Mouse (Mus musculus) G1E (cell line): Measurements from ENCODE around the gene Iqsec2. TPM values are rescaled to one million over a fixed set of nuclear protein-coding genes. Genes with fewer than 3 reads are reported as not detected.

Experiments
- ATAC-seq: 2 replicates; pipeline ENCODE4 v1.8.0; 2016; ENCODE audit warnings: mild to moderate bottlenecking; ENCODE audit not compliant: insufficient number of reproducible peaks, poor library complexity, low FRiP score, severe bottlenecking; ENCODE audit errors: extremely low read depth
- DNase-seq: peaks from one replicate; pipeline ENCODE4 v3.0.0; 2012; ENCODE audit warnings: low spot score
- H3K27me3 ChIP-seq: 2 replicates; pipeline ENCODE4 v1.6.1; 2012; ENCODE audit warnings: mild to moderate bottlenecking, low read length, inconsistent platforms; ENCODE audit not compliant: insufficient read depth
- H3K36me3 ChIP-seq: replicated peaks from 2 replicates; pipeline ENCODE3; 2012; ENCODE audit warnings: mild to moderate bottlenecking, inconsistent platforms
- H3K4me1 ChIP-seq: 2 replicates; pipeline ENCODE4 v1.6.1; 2012; ENCODE audit warnings: low read depth, low read length, inconsistent platforms, mixed read lengths; ENCODE audit not compliant: insufficient read depth
- H3K4me3 ChIP-seq: 2 replicates; pipeline ENCODE4 v1.5.1; 2012; ENCODE audit warnings: low read depth, mild to moderate bottlenecking, inconsistent platforms, low read length, moderate library complexity, mixed read lengths
- H3K9me3 ChIP-seq: replicated peaks from 2 replicates; pipeline ENCODE4 v1.6.1; 2012; ENCODE audit warnings: inconsistent platforms
- CTCF ChIP-seq: IDR thresholded peaks from 2 replicates; pipeline ENCODE4 v1.5.1; 2012; ENCODE audit warnings: low read depth, low read length, inconsistent platforms, mixed read lengths
- GATA1 ChIP-seq: IDR thresholded peaks from 2 replicates; pipeline ENCODE4 v1.6.1; 2012; ENCODE audit warnings: borderline replicate concordance, low read length, inconsistent platforms, mixed read lengths
- GATA2 ChIP-seq: IDR thresholded peaks from 2 replicates; pipeline ENCODE4 v1.6.1; 2012; ENCODE audit warnings: low read depth, low read length, inconsistent platforms, borderline replicate concordance
- POLR2AphosphoS5 ChIP-seq: IDR thresholded peaks from 2 replicates; pipeline ENCODE4 v1.6.1; 2012; ENCODE audit warnings: low read depth, low read length, inconsistent platforms; ENCODE audit not compliant: insufficient replicate concordance
- TAL1 ChIP-seq: conservative IDR thresholded peaks from 2 replicates; pipeline ENCODE4 v1.6.1; 2012; ENCODE audit warnings: low read depth, low read length, inconsistent platforms, mixed read lengths
- polyA plus RNA-seq: library from polyadenylated mRNA; stranded (reverse); fragments of >175 nt; gene quantifications from 2 replicates; pipeline ENCODE4 v1.2.3, GENCODE M21; 2012
- total RNA-seq, 2 experiments: library from RNA; stranded (forward) in 1 of 2; stranded (reverse) in 1 of 2; fragments of 200-1000 nt in 1 of 2; fragments of >200 nt in 1 of 2; fragmentation: Nextera tagmentation in 1 of 2; gene quantifications; 2 replicates each; pipeline ENCODE4 v1.2.3; 2014 to 2017

Gene Iqsec2
- total RNA-seq (2014; fragmentation: Nextera tagmentation) (0.24 and 0.38 TPM in 2 replicates), total RNA-seq (2017) (under 0.01 and 0.05 TPM in 2 replicates), polyA plus RNA-seq (0.03 and 0.06 TPM in 2 replicates)

DNA sequence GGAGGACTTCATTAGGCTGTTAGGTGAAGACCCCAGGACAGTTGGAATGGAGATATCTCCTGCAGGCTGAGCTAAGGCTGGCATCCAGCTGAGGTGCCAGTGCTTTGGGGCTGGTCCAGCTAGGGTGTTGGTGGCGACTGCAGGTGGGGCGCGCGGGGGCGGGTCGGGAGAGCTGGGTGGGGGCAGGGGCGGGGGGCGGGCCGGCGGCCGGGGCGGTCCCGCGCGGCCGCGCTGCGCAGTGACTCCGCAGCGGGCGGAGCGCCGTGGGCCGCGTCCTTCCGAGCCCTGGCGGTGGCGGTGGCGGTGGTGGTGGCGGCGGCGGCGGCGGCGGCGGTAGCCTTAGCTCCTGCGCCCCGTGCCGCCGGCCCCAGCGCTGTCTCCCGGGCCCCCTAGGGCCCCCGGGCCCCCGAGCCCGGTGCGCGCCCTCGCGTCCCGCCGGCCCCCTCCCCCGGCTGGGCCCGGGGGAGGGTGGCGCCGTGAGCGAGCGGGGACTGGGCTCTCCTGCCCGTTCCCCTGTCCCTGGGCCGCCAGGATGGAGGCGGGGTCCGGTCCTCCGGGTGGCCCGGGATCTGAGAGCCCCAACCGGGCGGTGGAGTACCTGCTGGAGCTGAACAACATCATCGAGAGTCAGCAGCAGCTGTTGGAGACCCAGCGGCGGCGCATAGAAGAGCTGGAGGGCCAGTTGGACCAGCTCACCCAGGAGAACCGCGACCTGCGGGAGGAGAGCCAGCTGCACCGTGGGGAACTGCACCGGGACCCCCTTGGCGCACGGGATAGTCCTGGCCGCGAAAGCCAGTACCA is at the start of gene Iqsec2:
Iqsec2 (plus strand) TSS at position 328 of the 801 bp plus-strand sequence.
- ATAC-seq (no peak), DNase-seq (no peak)
- H3K4me3 ChIP-seq = no peak within 1 kb of the TSS
- H3K27me3 ChIP-seq = peaks cover 9% of the 10 kb centered on the region; the same call in 1 of the 2 replicates
- H3K36me3 ChIP-seq = no peaks in the 10 kb centered on the region
- no peak for TF ChIP-seq GATA1
- no peak for TF ChIP-seq POLR2AphosphoS5
- TF ChIP-seq GATA2 = no peak
- no peak for TF ChIP-seq CTCF
- TF ChIP-seq TAL1 = no peak
- H3K9me3 ChIP-seq = no peaks in the 10 kb centered on the region
- no peaks in the 10 kb centered on the region for H3K4me1 ChIP-seq

DNA sequence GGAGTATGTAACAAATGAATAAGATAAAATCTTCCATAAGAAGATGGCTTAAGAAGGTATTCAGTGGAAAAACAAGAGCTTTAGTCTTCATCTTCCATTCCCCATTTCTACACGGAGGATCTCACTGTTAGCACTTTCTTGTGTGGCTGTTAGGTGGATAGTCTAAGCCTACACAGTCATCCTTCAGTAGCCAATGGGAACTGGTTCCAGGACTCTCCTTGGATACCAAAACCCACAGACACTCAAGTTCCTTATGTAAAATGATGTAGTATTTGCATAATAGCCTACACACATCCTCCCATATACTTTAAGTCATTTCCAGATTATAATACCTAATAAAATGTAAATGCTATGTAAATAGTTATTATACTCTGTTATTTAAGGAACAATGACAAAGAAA is 46.5 kb upstream of the Iqsec2 start:
- H3K27me3 ChIP-seq = no peaks in the 10 kb centered on the region
- no peaks in the 10 kb centered on the region for H3K9me3 ChIP-seq
- H3K36me3 ChIP-seq = no peaks in the 10 kb centered on the region
- TF ChIP-seq CTCF = no peak
- no peak for TF ChIP-seq TAL1
- no peak for TF ChIP-seq POLR2AphosphoS5
- TF ChIP-seq GATA1 = no peak
- TF ChIP-seq GATA2 = no peak
- DNase-seq (no peak), ATAC-seq (no peak)
- H3K4me3 ChIP-seq = no peak overlapping the region
- H3K4me1 ChIP-seq = no peaks in the 10 kb centered on the region

DNA sequence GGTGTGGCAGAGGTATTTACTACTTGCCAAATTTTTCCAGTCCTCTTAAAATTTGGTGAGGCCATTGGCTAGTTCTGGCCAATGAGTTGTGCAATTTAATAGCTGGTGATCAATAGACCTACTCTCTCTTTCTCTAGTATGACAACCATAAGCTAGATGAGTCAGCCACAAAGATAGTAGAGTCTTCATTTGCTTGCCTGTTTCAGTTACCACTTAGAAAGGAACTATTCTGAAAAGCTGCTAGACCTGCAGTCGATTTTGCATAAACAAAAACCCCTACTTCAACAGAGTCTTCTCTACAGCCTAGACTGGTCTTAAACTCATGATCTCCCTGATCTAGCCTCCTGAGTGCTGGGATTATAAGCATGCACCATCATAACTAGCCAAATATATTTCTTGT is 22.4 kb upstream of the Iqsec2 start:
- ATAC-seq (no peak), DNase-seq (no peak)
- Histone ChIP-seq H3K4me3 (no peak overlapping the region), H3K4me1 (no peaks in the 10 kb centered on the region), H3K36me3 (no peaks in the 10 kb centered on the region), H3K9me3 (no peaks in the 10 kb centered on the region), H3K27me3 (peaks cover 2% of the 10 kb centered on the region; the same call in 1 of the 2 replicates)
- TF ChIP-seq GATA1 = no peak
- no peak for TF ChIP-seq CTCF
- no peak for TF ChIP-seq POLR2AphosphoS5
- no peak for TF ChIP-seq TAL1
- TF ChIP-seq GATA2 = no peak

DNA sequence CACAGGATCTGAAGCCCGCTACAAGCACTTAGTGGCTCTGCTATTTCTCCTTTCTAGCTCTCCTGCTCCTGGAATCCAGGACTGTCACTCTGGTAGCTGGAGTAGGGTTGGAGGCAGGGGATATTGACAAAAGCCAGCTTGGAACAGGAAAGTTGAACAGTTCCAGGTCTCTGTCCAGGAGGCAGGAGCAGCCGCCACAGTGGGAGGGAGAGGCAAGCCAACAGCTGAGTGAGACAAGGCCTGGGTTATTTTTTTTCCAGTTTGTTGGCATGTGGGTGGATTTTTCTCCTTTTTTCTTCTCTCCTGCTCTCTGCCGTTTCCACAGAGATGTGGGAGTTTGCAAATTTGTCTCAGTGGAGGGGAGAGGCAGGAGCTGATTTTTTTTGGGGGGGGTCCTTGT is 13.3 kb upstream of the Iqsec2 start:
- no peak for DNase-seq
- Histone ChIP-seq H3K9me3 (no peaks in the 10 kb centered on the region), H3K36me3 (no peaks in the 10 kb centered on the region), H3K27me3 (peaks cover 5% of the 10 kb centered on the region; the same call in 1 of the 2 replicates), H3K4me3 (no peak overlapping the region), H3K4me1 (no peaks in the 10 kb centered on the region)
- ATAC-seq = no peak
- TF ChIP-seq GATA2 (no peak), GATA1 (no peak), CTCF (no peak), TAL1 (no peak), POLR2AphosphoS5 (no peak)

- Histone ChIP-seq H3K4me3 (no peak overlapping the region), H3K27me3 (peaks cover 5% of the 10 kb centered on the region; the same call in 1 of the 2 replicates), H3K9me3 (no peaks in the 10 kb centered on the region), H3K36me3 (no peaks in the 10 kb centered on the region), H3K4me1 (no peaks in the 10 kb centered on the region)
- ATAC-seq (no peak), DNase-seq (no peak)
- TF ChIP-seq GATA2 (no peak), POLR2AphosphoS5 (no peak), CTCF (no peak), GATA1 (no peak), TAL1 (no peak)
Measured at GRCm38 (mm10) chrX:152132029-152132428, 12.0 kb upstream of the Iqsec2 start.

DNA sequence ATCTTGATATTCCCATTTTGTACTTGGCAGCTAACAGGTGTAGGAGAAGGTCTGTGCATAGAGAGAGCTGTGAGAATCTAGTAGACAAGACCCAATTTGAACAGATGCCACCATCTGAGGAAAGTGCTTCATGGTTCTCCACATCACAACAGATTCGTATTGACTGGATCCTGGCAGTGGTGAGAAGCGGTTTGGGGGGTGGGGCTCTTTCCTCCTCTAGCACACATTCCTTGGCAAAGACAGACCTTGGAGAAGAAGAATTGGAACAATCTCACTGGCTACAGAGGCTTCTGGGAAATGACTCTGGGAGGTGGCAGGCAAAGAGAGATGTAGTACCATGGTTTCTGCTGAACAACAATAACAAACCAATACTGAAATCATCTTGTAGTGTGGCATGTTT is 8.9 kb upstream of the Iqsec2 start:
- ATAC-seq (no peak), DNase-seq (no peak)
- TF ChIP-seq CTCF = no peak
- no peak for TF ChIP-seq GATA1
- no peak for TF ChIP-seq GATA2
- TF ChIP-seq TAL1 = no peak
- no peak for TF ChIP-seq POLR2AphosphoS5
- H3K36me3 ChIP-seq = no peaks in the 10 kb centered on the region
- peaks cover 5% of the 10 kb centered on the region; the same call in 1 of the 2 replicates for H3K27me3 ChIP-seq
- H3K4me3 ChIP-seq = no peak overlapping the region
- H3K4me1 ChIP-seq = no peaks in the 10 kb centered on the region
- H3K9me3 ChIP-seq = no peaks in the 10 kb centered on the region
